Mouse (Mus musculus) 416B (cell line): Measurements from ENCODE around the gene Ripk3.

Experiments
- DNase-seq: peaks from one replicate; pipeline ENCODE4 v3.0.0; 2011; ENCODE audit warnings: low read depth

Ripk3 gene

GRCm38 (mm10) chr14:55762001-55762821 is 26.5 kb downstream of the Ripk3 start:
- DNase-seq = no peak

- no peak for DNase-seq
Measured at GRCm38 (mm10) chr14:55761163-55761562, 27.5 kb downstream of the Ripk3 start, which contains the start of gene Ltb4r2. Gene Ltb4r2 (plus strand): TSS chr14:55761428.

- DNase-seq = peak; percentile 81
Measured at GRCm38 (mm10) chr14:55760156-55760555, 28.5 kb downstream of the Ripk3 start.

GRCm38 (mm10) chr14:55758363-55758784 is 30.3 kb downstream of the Ripk3 start, which contains the start of gene Cideb:
Gene Cideb (minus strand): TSS chr14:55758458.
- DNase-seq = peak; percentile 79

- DNase-seq = peak; percentile 62
Measured at GRCm38 (mm10) chr14:55757566-55757965, 31.1 kb downstream of the Ripk3 start.

GRCm38 (mm10) chr14:55747051-55747847 is 41.4 kb downstream of the Ripk3 start:
- peak; percentile 52 for DNase-seq

- no peak for DNase-seq
Measured at GRCm38 (mm10) chr14:55745861-55746237, 42.8 kb downstream of the Ripk3 start.

- DNase-seq = peak; percentile 87
Measured at GRCm38 (mm10) chr14:55745180-55745860, 43.3 kb downstream of the Ripk3 start, which contains the start of the genes Dhrs1 and Nop9. Gene Dhrs1 (minus strand): TSS chr14:55745690. Gene Nop9 (plus strand): TSS chr14:55745693.

GRCm38 (mm10) chr14:55743711-55744110 is 45.0 kb downstream of the Ripk3 start:
- DNase-seq = peak; percentile 79

- peak; percentile 86 for DNase-seq
Measured at GRCm38 (mm10) chr14:55737086-55737687, 51.5 kb downstream of the Ripk3 start.

- DNase-seq = no peak
Measured at GRCm38 (mm10) chr14:55735758-55736157, 52.9 kb downstream of the Ripk3 start.

GRCm38 (mm10) chr14:55735334-55735733 is 53.3 kb downstream of the Ripk3 start:
- no peak for DNase-seq
